Mouse (Mus musculus): ENCODE measurements around the gene Slc9a7. TPM values are rescaled to one million over a fixed set of nuclear protein-coding genes. Genes with fewer than 3 reads are reported as not detected.

Slc9a7 gene
- total RNA-seq, 4 experiments from 2014 or later = 61.1 to 65.5 (median 63.5) TPM

DNA sequence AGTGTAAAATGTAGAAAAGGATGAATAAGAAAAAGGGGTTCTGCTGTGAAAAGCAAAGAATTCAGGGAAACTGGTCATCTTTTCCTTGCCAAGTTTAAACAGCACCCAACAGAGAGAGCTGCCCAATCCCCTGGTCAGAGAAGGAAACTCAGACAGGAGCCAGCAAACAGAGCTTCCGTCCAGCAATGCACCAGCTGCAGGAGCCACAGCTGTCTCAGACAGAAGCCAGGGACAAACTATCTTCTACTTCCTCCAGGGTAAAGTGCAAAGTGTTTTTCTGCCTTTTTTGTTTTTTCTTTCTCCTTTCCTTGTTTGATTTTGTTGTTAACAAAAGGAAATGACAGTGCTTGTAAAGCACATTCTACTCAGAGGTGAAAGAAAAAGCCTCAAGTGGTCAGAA, 131.3 kb downstream of the Slc9a7 start:
- no peak for DNase-seq (ENCODE audit: low spot score in 2 of 2)

DNA sequence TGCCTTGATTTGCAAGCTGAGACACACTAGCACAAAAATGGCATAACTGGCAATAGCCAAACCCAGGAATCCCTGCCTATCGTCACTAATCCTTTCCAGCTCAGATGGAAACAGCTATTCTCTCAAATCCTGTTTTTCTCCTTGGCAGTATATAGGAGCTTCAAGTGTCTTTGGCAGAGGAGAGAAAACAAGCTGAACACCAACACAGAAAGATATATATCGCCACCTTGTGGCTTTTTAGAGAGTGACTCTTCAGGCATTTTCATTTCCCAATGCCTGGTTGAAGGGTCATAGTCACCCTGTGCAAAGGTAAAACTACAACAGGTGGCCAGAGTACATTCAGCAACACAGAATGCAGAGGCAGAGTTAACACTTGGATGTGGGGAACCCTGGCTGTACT, 134.1 kb downstream of the Slc9a7 start:
- peak in 1 of 2 experiments; percentile 3 for DNase-seq (ENCODE audit: low spot score in 2 of 2)

DNA sequence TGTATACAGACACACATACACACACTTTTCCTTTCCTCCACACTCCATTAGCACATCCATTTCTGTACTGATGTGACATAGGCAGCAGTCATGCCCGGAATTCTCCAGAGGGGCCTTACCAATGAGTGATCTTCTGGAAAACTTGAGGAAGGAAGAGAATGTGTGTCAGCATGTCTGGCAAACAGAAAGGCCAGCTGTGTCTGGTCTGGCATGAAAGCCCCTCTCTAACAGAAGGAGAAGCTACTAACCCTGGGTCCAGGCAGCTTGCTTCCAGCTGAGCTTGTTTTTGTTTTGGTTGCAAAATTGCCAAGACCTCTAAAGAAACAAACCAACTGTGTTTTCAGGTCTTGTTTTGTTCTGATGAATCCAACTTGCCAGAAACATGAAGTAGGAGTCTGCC, 162.1 kb downstream of the Slc9a7 start:
- DNase-seq (ENCODE audit: low spot score in 2 of 2) = no peak

DNA sequence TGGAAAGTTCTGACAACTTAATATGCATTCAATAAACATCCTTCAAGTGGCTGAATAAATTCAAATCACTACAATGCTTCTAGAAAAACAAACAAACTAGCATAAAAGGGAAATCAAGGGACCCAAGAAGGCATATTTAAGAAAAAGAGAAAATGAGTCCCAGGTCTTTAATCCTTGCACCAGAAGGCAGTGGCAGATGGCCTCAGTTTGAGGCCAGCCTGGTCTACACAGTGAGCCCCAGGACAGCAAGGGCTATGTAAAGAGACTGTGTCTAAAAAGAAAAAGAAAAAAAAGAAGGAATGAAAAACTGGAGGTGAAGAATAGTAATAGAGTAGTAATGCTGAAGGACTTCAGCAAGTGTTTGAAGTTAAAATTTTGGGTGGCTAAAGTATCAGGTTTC, 162.7 kb downstream of the Slc9a7 start:
- DNase-seq (ENCODE audit: low spot score in 2 of 2) = no peak

DNA sequence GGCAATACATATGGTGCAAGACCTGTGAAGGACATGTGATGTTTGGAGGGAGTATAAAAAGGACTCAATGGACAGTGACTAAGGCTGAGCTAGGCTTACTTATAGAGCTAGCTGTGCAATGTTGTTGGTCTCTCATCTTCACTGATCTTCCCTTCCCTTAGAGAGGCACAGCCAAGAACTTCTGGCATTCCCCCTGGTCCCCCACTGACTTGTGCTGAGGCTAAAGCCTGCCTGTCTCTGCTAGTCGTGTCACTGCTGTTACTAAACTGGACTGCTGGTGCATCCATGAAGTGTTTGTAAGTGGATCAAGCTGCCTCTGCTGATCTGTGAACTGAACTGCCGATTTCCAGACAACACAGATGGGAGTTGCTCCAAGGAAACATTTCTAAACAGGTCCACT, 166.1 kb downstream of the Slc9a7 start:
- no peak for DNase-seq (ENCODE audit: low spot score in 2 of 2)

DNA sequence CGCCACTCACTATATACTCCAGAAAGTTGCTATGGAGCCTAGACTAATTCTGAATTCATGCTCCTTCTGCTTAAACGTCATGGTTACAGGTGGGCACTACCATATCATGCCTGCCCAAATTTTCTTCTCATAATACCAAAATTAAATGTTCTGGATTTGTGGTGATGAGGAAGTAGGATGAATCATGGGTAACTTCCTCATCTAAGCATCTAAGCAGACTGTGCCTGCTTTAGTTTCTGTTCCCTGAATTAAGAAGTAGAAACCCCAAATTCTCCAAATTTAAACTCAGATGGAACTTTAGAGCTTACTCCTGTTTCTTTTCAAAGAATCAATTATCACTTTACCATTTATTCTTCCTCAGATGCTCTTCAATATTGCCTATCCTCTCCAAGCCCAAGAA, 173.9 kb downstream of the Slc9a7 start:
- no peak for DNase-seq (ENCODE audit: low spot score in 2 of 2)

DNA sequence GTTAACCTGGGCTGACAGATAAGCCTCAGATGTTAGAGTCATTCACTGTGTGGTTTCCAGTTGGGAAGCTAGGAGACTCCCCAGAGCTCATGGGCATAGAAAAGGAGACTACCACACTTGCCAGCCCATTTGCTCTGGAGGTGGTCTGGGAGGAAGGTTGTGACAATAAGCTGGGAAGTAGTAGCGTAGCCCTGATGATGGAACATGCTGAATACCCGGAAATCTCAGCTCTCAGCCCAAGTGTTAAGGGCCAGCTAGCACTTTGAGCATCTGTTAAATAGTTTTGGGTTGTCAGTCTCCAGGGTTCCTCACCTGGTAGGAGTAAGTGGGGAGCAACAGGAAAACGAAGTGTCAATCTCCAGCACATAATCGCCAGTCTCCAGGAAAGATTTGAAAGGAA, 221.4 kb downstream of the Slc9a7 start:
- no peak for DNase-seq (ENCODE audit: low spot score in 2 of 2)

DNA sequence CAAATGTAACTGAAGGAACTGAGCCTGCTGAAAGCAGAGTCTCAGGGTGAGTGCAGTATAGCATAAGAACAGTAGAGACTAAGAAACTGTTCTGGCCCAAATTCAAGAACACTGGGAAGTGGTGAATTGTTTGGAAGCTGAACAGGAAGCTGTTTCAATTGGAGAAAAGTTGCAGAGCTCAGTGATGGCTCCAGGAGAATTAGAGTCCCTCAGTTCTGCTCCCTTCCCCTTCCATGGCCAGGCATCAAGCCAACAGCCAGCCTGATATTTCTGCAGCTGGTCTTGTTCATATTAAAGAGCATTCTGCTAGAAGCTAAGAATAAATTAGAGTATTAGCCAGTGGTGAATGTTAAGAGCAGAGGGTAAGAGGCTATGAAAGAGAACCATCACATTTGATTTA, 225.0 kb downstream of the Slc9a7 start:
- no peak for DNase-seq (ENCODE audit: low spot score in 2 of 2)

DNA sequence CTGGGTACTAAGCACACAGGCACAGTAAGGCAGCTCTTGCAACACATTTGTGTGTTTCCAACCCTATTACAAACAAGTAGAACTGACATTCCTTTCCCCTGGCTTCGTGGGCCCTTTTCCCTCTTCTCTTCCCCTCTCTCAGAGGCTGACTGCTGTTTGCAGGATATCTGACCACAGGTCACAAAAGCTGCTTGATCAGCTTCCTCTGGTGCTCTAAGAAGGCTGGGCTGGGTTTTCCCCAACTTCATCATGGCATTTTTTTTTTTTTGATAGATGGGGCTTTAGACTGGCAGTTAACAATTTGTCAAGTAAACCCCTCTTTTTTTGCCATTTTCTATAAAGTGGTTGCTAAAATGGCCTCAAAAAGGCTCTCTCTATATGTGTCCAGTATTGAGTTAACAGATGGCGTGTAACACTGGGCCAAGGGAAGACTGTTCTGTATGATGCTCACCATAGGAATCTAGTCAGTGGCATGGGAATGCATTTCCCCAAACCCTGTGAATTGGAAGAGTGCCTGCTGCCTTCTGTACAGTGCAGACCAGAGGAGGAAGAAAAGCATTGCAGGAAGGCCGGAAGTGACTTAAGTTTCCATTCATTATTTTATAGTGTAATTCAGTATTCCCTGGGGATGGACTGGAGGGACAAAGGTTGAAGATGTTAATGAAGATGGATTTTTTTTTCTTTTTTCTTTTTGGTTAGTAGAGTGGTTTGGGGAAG, 229.7 kb downstream of the Slc9a7 start:
- DNase-seq (ENCODE audit: low spot score in 2 of 2) = no peak

DNA sequence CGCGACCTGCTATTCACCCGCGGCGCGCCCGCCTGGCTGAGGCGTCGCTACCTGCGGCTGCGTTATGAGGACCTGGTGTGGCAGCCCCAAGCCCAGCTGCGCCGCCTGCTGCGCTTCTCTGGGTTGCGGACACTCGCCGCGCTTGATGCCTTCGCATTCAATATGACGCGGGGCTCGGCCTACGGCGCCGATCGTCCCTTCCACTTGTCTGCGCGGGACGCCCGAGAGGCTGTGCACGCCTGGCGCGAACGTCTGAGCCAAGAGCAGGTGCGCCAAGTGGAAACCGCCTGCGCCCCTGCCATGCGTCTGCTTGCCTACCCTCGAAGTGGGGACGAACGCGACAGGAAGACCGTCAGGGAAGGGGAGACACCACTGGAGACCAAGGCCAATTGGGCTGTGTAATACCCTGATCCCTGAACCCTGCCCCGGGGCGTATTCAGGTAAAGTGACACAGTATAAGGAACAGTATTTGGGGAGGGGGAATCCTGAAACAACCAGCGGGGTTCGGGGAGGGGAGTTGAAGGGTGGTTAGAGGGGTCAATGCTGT, 230.8 kb downstream of the Slc9a7 start:
- DNase-seq (ENCODE audit: low spot score in 2 of 2) = peak in 1 of 2 experiments; percentile 3

DNA sequence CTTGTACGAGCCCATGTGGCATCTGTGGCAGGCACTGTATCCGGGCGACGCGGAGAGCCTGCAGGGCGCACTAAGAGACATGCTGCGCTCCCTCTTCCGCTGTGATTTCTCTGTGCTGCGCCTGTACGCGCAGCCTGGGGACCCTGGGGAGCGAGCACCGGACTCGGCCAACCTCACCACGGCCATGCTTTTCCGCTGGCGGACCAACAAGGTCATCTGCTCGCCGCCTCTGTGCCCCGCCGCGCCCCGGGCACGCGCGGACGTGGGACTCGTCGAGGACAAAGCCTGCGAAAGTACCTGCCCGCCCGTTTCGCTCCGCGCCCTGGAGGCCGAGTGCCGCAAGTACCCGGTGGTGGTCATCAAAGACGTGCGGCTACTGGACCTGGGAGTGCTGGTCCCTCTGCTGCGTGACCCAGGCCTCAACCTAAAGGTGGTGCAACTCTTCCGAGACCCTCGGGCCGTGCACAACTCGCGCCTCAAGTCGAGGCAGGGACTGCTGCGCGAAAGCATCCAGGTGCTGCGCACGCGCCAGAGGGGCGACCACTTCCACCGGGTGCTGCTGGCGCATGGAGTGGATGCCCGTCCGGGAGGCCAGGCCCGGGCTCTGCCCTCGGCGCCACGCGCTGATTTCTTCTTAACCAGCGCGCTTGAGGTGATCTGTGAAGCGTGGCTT, 231.4 kb downstream of the Slc9a7 start:
- no peak for DNase-seq (ENCODE audit: low spot score in 2 of 2)

DNA sequence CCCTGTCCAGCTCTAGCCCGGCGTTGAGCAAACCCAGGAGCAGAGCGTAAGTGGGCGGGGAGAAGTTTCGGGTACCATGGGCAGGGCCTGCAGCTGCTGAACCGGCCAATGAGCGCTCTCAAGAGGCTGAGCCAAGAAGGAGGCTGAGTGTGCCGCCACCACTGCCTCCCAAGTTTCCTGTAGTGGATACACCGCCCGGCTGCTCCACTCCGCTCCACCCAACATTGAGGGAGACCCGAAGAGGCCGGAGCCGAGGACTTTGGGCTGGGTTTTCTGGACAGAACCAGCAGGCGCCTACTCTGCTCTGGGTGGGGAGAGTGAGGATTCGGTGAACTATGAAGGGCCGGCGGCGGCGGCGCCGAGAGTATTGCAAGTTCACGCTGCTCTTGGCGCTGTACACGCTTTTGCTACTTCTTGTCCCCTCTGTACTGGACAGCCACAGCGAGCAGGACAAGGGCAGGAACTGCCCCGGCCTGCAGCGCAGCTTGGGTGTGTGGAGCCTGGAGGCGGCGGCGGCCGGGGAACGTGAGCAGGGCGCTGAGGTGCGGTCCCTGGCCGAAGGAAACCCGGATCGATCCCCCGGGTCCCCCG, 232.1 kb downstream of the Slc9a7 start, which contains the start of gene Chst7:
Gene Chst7, plus strand, starts transcription at position 180 of the 591 bp plus-strand sequence.
- DNase-seq (ENCODE audit: low spot score in 2 of 2) = peak in 1 of 2 experiments; percentile 18

Other genes starting within 250 kb of the Slc9a7 start
- gene Chst7, start 232.2 kb downstream of the Slc9a7 start, total RNA-seq (2022) = 1 to 10 TPM; 3.0 to 5.7 (median 3.7) TPM
- 10 to 100 TPM; 19.1 to 24.0 (median 20.6) TPM for gene Rp2, start 72.7 kb upstream of the Slc9a7 start, total RNA-seq (2022)
- gene Jade3, start 133.9 kb upstream of the Slc9a7 start, total RNA-seq (2022) = 1 to 10 TPM; 7.4 to 9.6 (median 8.9) TPM

Data from layer of hippocampus, adult 8-10 months (tissue).